Mouse (Mus musculus): ENCODE data around the gene Gbp2. TPM values are rescaled to one million over a fixed set of nuclear protein-coding genes. Genes with fewer than 3 reads are reported as not detected.

Gene Gbp2
- 3.0 and 3.9 TPM in 2 replicates for polyA plus RNA-seq (2012; rRNA removed)

- peak within 1 kb of the TSS; percentile 32; the same call in 1 of the 2 replicates for H3K4me3 ChIP-seq (ENCODE audit: insufficient read depth, low read length)
- no peaks in the 10 kb centered on the region for H3K4me1 ChIP-seq (ENCODE audit: control insufficient read depth, insufficient read depth, low read length)
- H3K27ac ChIP-seq (ENCODE audit: insufficient read depth, low read length) = 0 out of 2 replicates have a peak within 1 kb of the TSS, but pooled peaks have one; percentile 21
- TF ChIP-seq CTCF (IDR thresholded peaks at IDR 0.05; ENCODE audit: extremely low read depth, insufficient read depth, low read length) (no peak), POLR2A (IDR thresholded peaks at IDR 0.05; ENCODE audit: extremely low read depth, insufficient read depth, low read length) (no peak)
Observed at GRCm38 (mm10) chr3:142620111-142620955, at the start of gene Gbp2. Gbp2 (plus strand) TSS chr3:142620602.

- TF ChIP-seq CTCF (IDR thresholded peaks at IDR 0.05; ENCODE audit: extremely low read depth, insufficient read depth, low read length) (no peak), POLR2A (IDR thresholded peaks at IDR 0.05; ENCODE audit: extremely low read depth, insufficient read depth, low read length) (no peak)
- H3K27ac ChIP-seq (ENCODE audit: insufficient read depth, low read length) = no peak overlapping the region
- no peak overlapping the region for H3K4me3 ChIP-seq (ENCODE audit: insufficient read depth, low read length)
- no peaks in the 10 kb centered on the region for H3K4me1 ChIP-seq (ENCODE audit: control insufficient read depth, insufficient read depth, low read length)
Observed at GRCm38 (mm10) chr3:142570738-142571137, 49.7 kb upstream of the Gbp2 start.

- Histone ChIP-seq H3K4me1 (ENCODE audit: control insufficient read depth, insufficient read depth, low read length) (no peaks in the 10 kb centered on the region), H3K4me3 (ENCODE audit: insufficient read depth, low read length) (no peak overlapping the region), H3K27ac (ENCODE audit: insufficient read depth, low read length) (no peak overlapping the region)
- no peak for TF ChIP-seq POLR2A (IDR thresholded peaks at IDR 0.05; ENCODE audit: extremely low read depth, insufficient read depth, low read length)
Observed at GRCm38 (mm10) chr3:142577108-142577507, 43.3 kb upstream of the Gbp2 start.

GRCm38 (mm10) chr3:142578342-142578741, 42.1 kb upstream of the Gbp2 start:
- Histone ChIP-seq H3K4me3 (ENCODE audit: insufficient read depth, low read length) (no peak overlapping the region), H3K27ac (ENCODE audit: insufficient read depth, low read length) (no peak overlapping the region), H3K4me1 (ENCODE audit: control insufficient read depth, insufficient read depth, low read length) (no peaks in the 10 kb centered on the region)
- no peak for TF ChIP-seq CTCF (IDR thresholded peaks at IDR 0.05; ENCODE audit: extremely low read depth, insufficient read depth, low read length)
- TF ChIP-seq POLR2A (IDR thresholded peaks at IDR 0.05; ENCODE audit: extremely low read depth, insufficient read depth, low read length) = no peak

DNA sequence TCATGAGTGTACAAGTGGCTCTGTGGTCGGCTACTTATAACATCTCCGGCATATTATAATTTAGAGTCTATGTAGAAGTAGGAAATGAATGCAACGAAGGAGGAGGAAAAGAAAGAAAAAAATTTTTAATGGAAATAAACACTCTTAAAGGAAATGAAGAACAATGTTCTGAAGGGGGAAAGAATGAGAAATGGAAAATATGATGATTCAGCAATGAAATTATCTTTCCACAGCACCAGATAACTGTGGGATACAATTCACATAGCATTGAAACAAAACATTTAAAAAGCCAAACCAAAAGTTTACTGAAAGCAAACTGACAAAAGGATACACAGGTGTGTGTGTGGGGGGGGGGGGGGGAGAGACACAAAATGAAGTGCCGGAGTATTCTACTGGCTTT, 37.3 kb upstream of the Gbp2 start:
- no peak overlapping the region for H3K4me3 ChIP-seq (ENCODE audit: insufficient read depth, low read length)
- TF ChIP-seq CTCF (IDR thresholded peaks at IDR 0.05; ENCODE audit: extremely low read depth, insufficient read depth, low read length) (no peak), POLR2A (IDR thresholded peaks at IDR 0.05; ENCODE audit: extremely low read depth, insufficient read depth, low read length) (no peak)
- no peak overlapping the region for H3K27ac ChIP-seq (ENCODE audit: insufficient read depth, low read length)
- H3K4me1 ChIP-seq (ENCODE audit: control insufficient read depth, insufficient read depth, low read length) = no peaks in the 10 kb centered on the region

DNA sequence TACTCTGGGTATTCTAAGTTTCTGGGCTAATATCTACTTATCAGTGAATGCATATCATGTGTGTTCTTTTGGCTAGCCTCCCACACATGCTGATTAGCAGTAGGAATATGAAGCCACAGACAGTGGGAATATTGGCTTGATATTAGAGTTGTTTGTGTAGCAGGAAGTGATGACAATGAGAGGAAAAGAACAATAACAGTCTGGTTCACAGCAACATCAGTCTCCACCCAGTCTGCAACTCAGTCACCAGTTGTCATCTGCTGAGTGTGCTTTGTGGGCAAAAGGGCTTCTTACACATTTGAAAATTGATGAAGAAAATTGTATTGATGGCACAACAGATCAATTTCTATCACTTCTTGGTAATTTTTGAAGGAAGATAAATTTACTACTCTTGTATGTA, 33.0 kb upstream of the Gbp2 start:
- TF ChIP-seq POLR2A (IDR thresholded peaks at IDR 0.05; ENCODE audit: extremely low read depth, insufficient read depth, low read length) = no peak
- no peak for TF ChIP-seq CTCF (IDR thresholded peaks at IDR 0.05; ENCODE audit: extremely low read depth, insufficient read depth, low read length)
- H3K4me1 ChIP-seq (ENCODE audit: control insufficient read depth, insufficient read depth, low read length) = no peaks in the 10 kb centered on the region
- no peak overlapping the region for H3K4me3 ChIP-seq (ENCODE audit: insufficient read depth, low read length)
- H3K27ac ChIP-seq (ENCODE audit: insufficient read depth, low read length) = no peak overlapping the region

DNA sequence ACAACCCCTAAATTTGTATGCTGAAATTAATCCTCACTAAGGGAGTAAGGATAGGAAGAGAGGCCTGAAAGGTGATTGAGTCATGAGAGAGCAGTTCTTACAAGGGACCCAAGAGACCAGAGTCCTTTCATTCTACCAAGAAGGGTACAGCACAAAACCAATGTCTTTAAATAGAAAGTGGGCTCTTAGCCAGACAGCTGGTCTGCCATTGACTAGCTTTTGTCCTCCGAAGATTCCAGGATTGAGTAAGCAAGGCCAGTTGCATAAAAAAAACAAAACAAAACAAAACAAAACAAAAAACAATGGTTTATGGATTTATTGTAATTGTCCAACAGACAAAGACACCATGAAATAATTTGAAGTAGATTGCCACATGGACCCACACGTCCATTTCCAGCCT, 31.5 kb upstream of the Gbp2 start:
- Histone ChIP-seq H3K4me3 (ENCODE audit: insufficient read depth, low read length) (no peak overlapping the region), H3K27ac (ENCODE audit: insufficient read depth, low read length) (no peak overlapping the region)

GRCm38 (mm10) chr3:142590431-142591067, 29.9 kb upstream of the Gbp2 start:
- no peak for TF ChIP-seq CTCF (IDR thresholded peaks at IDR 0.05; ENCODE audit: extremely low read depth, insufficient read depth, low read length)
- no peak for TF ChIP-seq POLR2A (IDR thresholded peaks at IDR 0.05; ENCODE audit: extremely low read depth, insufficient read depth, low read length)
- no peaks in the 10 kb centered on the region for H3K4me1 ChIP-seq (ENCODE audit: control insufficient read depth, insufficient read depth, low read length)
- H3K4me3 ChIP-seq (ENCODE audit: insufficient read depth, low read length) = no peak overlapping the region
- H3K27ac ChIP-seq (ENCODE audit: insufficient read depth, low read length) = no peak overlapping the region

More for the DNA sequence above, 31.5 kb upstream of the Gbp2 start:
- TF ChIP-seq CTCF (IDR thresholded peaks at IDR 0.05; ENCODE audit: extremely low read depth, insufficient read depth, low read length) (no peak), POLR2A (IDR thresholded peaks at IDR 0.05; ENCODE audit: extremely low read depth, insufficient read depth, low read length) (no peak)
- H3K4me1 ChIP-seq (ENCODE audit: control insufficient read depth, insufficient read depth, low read length) = no peaks in the 10 kb centered on the region

DNA sequence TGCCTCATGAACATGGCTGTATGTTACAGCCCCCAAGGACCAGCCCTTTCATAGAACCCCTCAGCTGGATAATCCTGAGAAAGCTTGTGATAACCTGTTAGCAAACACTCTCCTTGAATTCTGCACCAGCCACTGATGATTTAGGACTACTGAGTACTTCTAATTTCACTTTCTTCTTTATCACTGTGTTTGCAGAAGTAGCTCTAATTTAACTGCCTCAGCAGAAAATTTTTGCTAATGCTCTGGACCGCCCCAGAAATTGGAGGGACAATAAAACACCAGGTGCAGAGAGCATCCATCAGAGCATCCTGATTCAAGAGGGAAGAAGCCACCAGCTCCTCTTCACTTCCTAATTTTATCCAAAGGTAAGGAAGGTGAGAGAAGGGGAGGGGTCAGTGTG, 25.9 kb upstream of the Gbp2 start, which contains the start of gene Gbp2b:
Gbp2b (plus strand) TSS at position 301 of the 400 bp plus-strand sequence.
- no peaks in the 10 kb centered on the region for H3K4me1 ChIP-seq (ENCODE audit: control insufficient read depth, insufficient read depth, low read length)
- H3K4me3 ChIP-seq (ENCODE audit: insufficient read depth, low read length) = no peak within 1 kb of the TSS
- no peak for TF ChIP-seq CTCF (IDR thresholded peaks at IDR 0.05; ENCODE audit: extremely low read depth, insufficient read depth, low read length)
- no peak for TF ChIP-seq POLR2A (IDR thresholded peaks at IDR 0.05; ENCODE audit: extremely low read depth, insufficient read depth, low read length)
- H3K27ac ChIP-seq (ENCODE audit: insufficient read depth, low read length) = no peak within 1 kb of the TSS

DNA sequence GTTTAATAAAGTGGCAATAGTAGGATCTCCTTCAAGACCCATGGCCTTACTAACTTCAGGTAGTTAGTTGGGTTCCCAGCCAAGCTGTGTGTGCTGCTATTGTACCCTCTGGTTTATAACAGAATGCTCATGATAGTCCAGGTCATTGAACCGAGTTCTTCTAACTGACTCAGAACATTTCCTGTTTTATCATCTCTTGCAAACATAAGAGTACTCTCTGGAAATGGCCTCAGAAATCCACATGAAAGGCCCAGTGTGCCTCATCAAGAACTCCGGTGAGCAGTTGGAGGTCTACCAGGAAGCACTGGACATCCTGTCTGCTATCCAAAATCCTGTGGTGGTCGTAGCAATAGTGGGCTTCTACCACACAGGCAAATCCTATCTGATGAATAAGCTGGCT, 22.5 kb upstream of the Gbp2 start:
- H3K4me1 ChIP-seq (ENCODE audit: control insufficient read depth, insufficient read depth, low read length) = no peaks in the 10 kb centered on the region
- TF ChIP-seq POLR2A (IDR thresholded peaks at IDR 0.05; ENCODE audit: extremely low read depth, insufficient read depth, low read length) (no peak), CTCF (IDR thresholded peaks at IDR 0.05; ENCODE audit: extremely low read depth, insufficient read depth, low read length) (no peak)
- H3K27ac ChIP-seq (ENCODE audit: insufficient read depth, low read length) = no peak overlapping the region
- H3K4me3 ChIP-seq (ENCODE audit: insufficient read depth, low read length) = no peak overlapping the region
